Mouse (Mus musculus) hindbrain, embryonic 11.5 days (tissue): Measurements from ENCODE around the gene Tent4a. TPM values are rescaled to one million over a fixed set of nuclear protein-coding genes. Genes with fewer than 3 reads are reported as not detected.
"Not testable (repeated sequence)": the region's sequence is repeated elsewhere in the genome, so short reads cannot be mapped to it uniquely, and the experiment has no call there.

Source experiments
- ATAC-seq: fragments of 200-750 bp; cut with Nextera tagmentation; 2 replicates; pipeline ENCODE4 v1.8.0; 2017; ENCODE audit warnings: mild to moderate bottlenecking, moderate TSS enrichment, moderate library complexity; ENCODE audit not compliant: low FRiP score
- DNase-seq: peaks from one replicate; pipeline ENCODE4 v3.0.0-alpha.2; 2015; ENCODE audit warnings: low spot score
- H3K27ac ChIP-seq: fragments of 300-500 bp; sonication (generic); 2 replicates; pipeline ENCODE4 v1.5.1; 2014; ENCODE audit warnings: mild to moderate bottlenecking, low read depth, low read length
- H3K27me3 ChIP-seq: fragments of 300-500 bp; sonication (generic); 2 replicates; pipeline ENCODE4 v1.6.1; 2014; ENCODE audit warnings: mild to moderate bottlenecking, low read length, moderate library complexity, mixed read lengths; ENCODE audit not compliant: control insufficient read depth, insufficient read depth
- H3K36me3 ChIP-seq: fragments of 300-500 bp; sonication (generic); 2 replicates; pipeline ENCODE4 v1.6.1; 2014; ENCODE audit warnings: mild to moderate bottlenecking, low read length, moderate library complexity, mixed read lengths; ENCODE audit not compliant: control insufficient read depth, insufficient read depth
- H3K4me1 ChIP-seq: fragments of 300-500 bp; sonication (generic); replicated peaks from 2 replicates; pipeline ENCODE4 v1.6.1; 2014; ENCODE audit warnings: low read length, mixed read lengths; ENCODE audit not compliant: control insufficient read depth, insufficient read depth
- H3K4me2 ChIP-seq: fragments of 300-500 bp; sonication (generic); replicated peaks from 2 replicates; pipeline ENCODE4 v1.6.1; 2014; ENCODE audit warnings: mild to moderate bottlenecking, low read depth, low read length
- H3K4me3 ChIP-seq: fragments of 300-500 bp; sonication (generic); 2 replicates; pipeline ENCODE4 v1.5.1; 2014; ENCODE audit warnings: low read depth, low read length
- H3K9ac ChIP-seq: fragments of 300-500 bp; sonication (generic); 2 replicates; pipeline ENCODE4 v1.6.1; 2014; ENCODE audit warnings: low read depth, low read length
- H3K9me3 ChIP-seq: fragments of 300-500 bp; sonication (generic); 2 replicates; pipeline ENCODE4 v1.6.1; 2016; ENCODE audit warnings: low read length; ENCODE audit not compliant: control insufficient read depth
- WGBS: fragments of 180-500 bp; shearing (Covaris S2); extraction: QIAGEN DNeasy Blood & Tissue Kit; methylation state at CpG from one replicate; pipeline ENCODE4 v1.1.7; 2014; 5-methylcytosine and 5-hydroxymethylcytosine counted together
- polyA plus RNA-seq: library from polyadenylated mRNA; unstranded; fragments of >200 nt; fragmentation: Nextera tagmentation; extraction: Ambion mirVana; gene quantifications from 2 replicates; pipeline ENCODE4 v1.2.1, GENCODE M21; 2014

Tent4a gene
- 8.4 and 8.8 TPM in 2 replicates for polyA plus RNA-seq

- Histone ChIP-seq H3K9ac (peak within 1 kb of the TSS; percentile 93), H3K27me3 (no peaks in the 10 kb centered on the region), H3K36me3 (no peaks in the 10 kb centered on the region), H3K4me3 (peak within 1 kb of the TSS; percentile 97), H3K4me1 (peaks cover 18% of the 10 kb centered on the region), H3K27ac (peak within 1 kb of the TSS; percentile 94), H3K4me2 (peak within 1 kb of the TSS; percentile 91), H3K9me3 (no peaks in the 10 kb centered on the region)
- no CpG with 5 or more reads among the region's 57 CpGs for WGBS
- no peak for DNase-seq
- peak; percentile 84 for ATAC-seq
Observed at GRCm38 (mm10) chr13:69534334-69534653, at the start of gene Tent4a. TSS of gene Tent4a (minus strand) at chr13:69534617.

- H3K4me1 ChIP-seq: no peaks in the 10 kb centered on the region
Observed at GRCm38 (mm10) chr13:69583591-69583990, 49.2 kb upstream of the Tent4a start.

GRCm38 (mm10) chr13:69582411-69582810, 48.0 kb upstream of the Tent4a start:
- no peak for ATAC-seq
- WGBS: 88% methylated on average over 6 of the region's 6 CpGs
- no peak overlapping the region for H3K4me2 ChIP-seq
- no peak overlapping the region for H3K27ac ChIP-seq
- H3K9me3 ChIP-seq: no peaks in the 10 kb centered on the region
- H3K4me3 ChIP-seq: no peak overlapping the region
- H3K36me3 ChIP-seq: no peaks in the 10 kb centered on the region
- H3K9ac ChIP-seq: no peak overlapping the region
- DNase-seq: no peak
- H3K4me1 ChIP-seq: no peaks in the 10 kb centered on the region
- no peaks in the 10 kb centered on the region for H3K27me3 ChIP-seq

More at GRCm38 (mm10) chr13:69583591-69583990, 49.2 kb upstream of the Tent4a start:
- WGBS: 89% methylated on average over 6 of the region's 6 CpGs
- DNase-seq (no peak), ATAC-seq (no peak)
- Histone ChIP-seq H3K9me3 (no peaks in the 10 kb centered on the region), H3K36me3 (no peaks in the 10 kb centered on the region), H3K4me3 (no peak overlapping the region), H3K9ac (no peak overlapping the region), H3K27ac (no peak overlapping the region), H3K4me2 (no peak overlapping the region), H3K27me3 (no peaks in the 10 kb centered on the region)

GRCm38 (mm10) chr13:69577181-69577834, 42.9 kb upstream of the Tent4a start:
- Histone ChIP-seq H3K4me1 (no peaks in the 10 kb centered on the region), H3K9me3 (no peaks in the 10 kb centered on the region), H3K4me2 (no peak overlapping the region), H3K9ac (no peak overlapping the region), H3K27me3 (no peaks in the 10 kb centered on the region), H3K27ac (no peak overlapping the region), H3K4me3 (no peak overlapping the region), H3K36me3 (no peaks in the 10 kb centered on the region)
- WGBS: 87% methylated on average over 16 of the region's 16 CpGs
- DNase-seq (no peak), ATAC-seq (no peak)

- WGBS: 66% methylated on average over 11 of the region's 11 CpGs
- Histone ChIP-seq H3K4me1 (no peaks in the 10 kb centered on the region), H3K36me3 (no peaks in the 10 kb centered on the region), H3K27ac (no peak overlapping the region), H3K9me3 (no peaks in the 10 kb centered on the region), H3K4me2 (no peak overlapping the region), H3K9ac (no peak overlapping the region), H3K27me3 (no peaks in the 10 kb centered on the region), H3K4me3 (no peak overlapping the region)
- ATAC-seq: no peak
- no peak for DNase-seq
Observed at GRCm38 (mm10) chr13:69576676-69577075, 42.3 kb upstream of the Tent4a start.

GRCm38 (mm10) chr13:69572594-69572993, 38.2 kb upstream of the Tent4a start:
- H3K4me3 ChIP-seq: no peak overlapping the region
- WGBS: 88% methylated on average over 3 of the region's 3 CpGs
- no peaks in the 10 kb centered on the region for H3K36me3 ChIP-seq
- no peak overlapping the region for H3K9ac ChIP-seq
- H3K9me3 ChIP-seq: no peaks in the 10 kb centered on the region
- DNase-seq (no peak), ATAC-seq (no peak)
- H3K27ac ChIP-seq: no peak overlapping the region
- H3K4me1 ChIP-seq: no peaks in the 10 kb centered on the region
- no peak overlapping the region for H3K4me2 ChIP-seq
- no peaks in the 10 kb centered on the region for H3K27me3 ChIP-seq

GRCm38 (mm10) chr13:69569201-69569600, 34.8 kb upstream of the Tent4a start:
- Histone ChIP-seq H3K9ac (no peak overlapping the region), H3K4me3 (no peak overlapping the region), H3K27me3 (no peaks in the 10 kb centered on the region), H3K9me3 (no peaks in the 10 kb centered on the region), H3K36me3 (no peaks in the 10 kb centered on the region), H3K4me1 (no peaks in the 10 kb centered on the region), H3K4me2 (no peak overlapping the region), H3K27ac (no peak overlapping the region)
- ATAC-seq: no peak
- 87% methylated on average over 9 of the region's 9 CpGs for WGBS
- DNase-seq: no peak

- H3K27ac ChIP-seq, H3K4me1 ChIP-seq, ATAC-seq, DNase-seq, H3K9ac ChIP-seq, H3K4me2 ChIP-seq, H3K36me3 ChIP-seq, H3K4me3 ChIP-seq, H3K9me3 ChIP-seq, H3K27me3 ChIP-seq: not testable (repeated sequence)
- whole genome bisulfite sequencing: 93% methylated on average over 4 of the region's 4 CpGs
Observed at GRCm38 (mm10) chr13:69565401-69565800, 31.0 kb upstream of the Tent4a start.

- H3K27me3 ChIP-seq: no peaks in the 10 kb centered on the region
- DNase-seq: no peak
Observed at GRCm38 (mm10) chr13:69564573-69564972, 30.2 kb upstream of the Tent4a start.

More at GRCm38 (mm10) chr13:69564573-69564972, 30.2 kb upstream of the Tent4a start:
- Histone ChIP-seq H3K36me3 (no peaks in the 10 kb centered on the region), H3K27ac (no peak overlapping the region), H3K4me2 (no peak overlapping the region), H3K4me3 (no peak overlapping the region), H3K9ac (no peak overlapping the region), H3K4me1 (no peaks in the 10 kb centered on the region), H3K9me3 (no peaks in the 10 kb centered on the region)
- ATAC-seq: no peak
